Mouse (Mus musculus) cerebral cortex, adult 2 months (tissue): ENCODE measurements around the gene Pth.

ENCODE experiments used
- WGBS: fragments of 180-500 bp; shearing (Covaris S2); methylation state at CpG from one replicate; pipeline ENCODE4 v1.1.7; 2018; 5-methylcytosine and 5-hydroxymethylcytosine counted together

Pth gene

GRCm38 (mm10) chr7:113388470-113388869 lies at the start of gene Pth:
TSS of gene Pth (minus strand) at chr7:113388570.
- WGBS: 85% methylated on average over 2 of the region's 2 CpGs

- WGBS: 92% methylated on average over 10 of the region's 10 CpGs
Measured at GRCm38 (mm10) chr7:113436312-113436711, 47.9 kb upstream of the Pth start.

GRCm38 (mm10) chr7:113434286-113434685 lies 45.9 kb upstream of the Pth start:
- 23% methylated on average over 4 of the region's 4 CpGs for WGBS

GRCm38 (mm10) chr7:113433451-113433850 lies 45.1 kb upstream of the Pth start:
- 86% methylated on average over 3 of the region's 3 CpGs for WGBS

- WGBS: 85% methylated on average over 4 of the region's 4 CpGs
Measured at GRCm38 (mm10) chr7:113432891-113433290, 44.5 kb upstream of the Pth start.

GRCm38 (mm10) chr7:113420771-113421170 lies 32.4 kb upstream of the Pth start:
- 53% methylated on average over 1 of the region's 1 CpGs for WGBS

- 26% methylated on average over 4 of the region's 4 CpGs for WGBS
Measured at GRCm38 (mm10) chr7:113419070-113419782, 30.9 kb upstream of the Pth start.

- WGBS: 92% methylated on average over 1 of the region's 1 CpGs
Measured at GRCm38 (mm10) chr7:113416536-113416935, 28.2 kb upstream of the Pth start.

- 56% methylated on average over 3 of the region's 3 CpGs for WGBS
Measured at GRCm38 (mm10) chr7:113415256-113415655, 26.9 kb upstream of the Pth start.

- 63% methylated on average over 5 of the region's 5 CpGs for WGBS
Measured at GRCm38 (mm10) chr7:113408712-113409111, 20.3 kb upstream of the Pth start.

- WGBS: 88% methylated on average over 4 of the region's 4 CpGs
Measured at GRCm38 (mm10) chr7:113396661-113397060, 8.3 kb upstream of the Pth start.

- WGBS: 64% methylated on average over 2 of the region's 2 CpGs
Measured at GRCm38 (mm10) chr7:113391619-113392018, 3.2 kb upstream of the Pth start.

GRCm38 (mm10) chr7:113377875-113378658 lies 10.3 kb downstream of the Pth start:
- WGBS: 17% methylated on average over 7 of the region's 7 CpGs

- WGBS: 84% methylated on average over 1 of the region's 1 CpGs
Measured at GRCm38 (mm10) chr7:113372682-113373081, 15.7 kb downstream of the Pth start.

- under 1% methylated on average over 44 of the region's 44 CpGs for WGBS
Measured at GRCm38 (mm10) chr7:113369620-113370340, 18.6 kb downstream of the Pth start.

GRCm38 (mm10) chr7:113368746-113369619 lies 19.4 kb downstream of the Pth start, which contains the start of gene Btbd10:
TSS of gene Btbd10 (minus strand) at chr7:113369392.
- under 1% methylated on average over 64 of the region's 64 CpGs for WGBS

GRCm38 (mm10) chr7:113367440-113367839 lies 20.9 kb downstream of the Pth start:
- WGBS: 69% methylated on average over 4 of the region's 4 CpGs

- WGBS: 89% methylated on average over 1 of the region's 1 CpGs
Measured at GRCm38 (mm10) chr7:113349089-113349488, 39.3 kb downstream of the Pth start.

GRCm38 (mm10) chr7:113347694-113348093 lies 40.7 kb downstream of the Pth start:
- WGBS: 41% methylated on average over 2 of the region's 2 CpGs

GRCm38 (mm10) chr7:113347271-113347670 lies 41.1 kb downstream of the Pth start:
- WGBS: 13% methylated on average over 4 of the region's 4 CpGs
